Mouse (Mus musculus) G1E (cell line): ENCODE measurements at regions not wholly inside any gene's neighbourhood (a gene's known extent, or its start where the extent isn't known, plus 50 kb on each side); places are given as distances from the start of the nearest gene placed in this dataset.

ENCODE experiments used
- ATAC-seq: 2 replicates; pipeline ENCODE4 v1.8.0; 2016; ENCODE audit warnings: mild to moderate bottlenecking; ENCODE audit not compliant: insufficient number of reproducible peaks, poor library complexity, low FRiP score, severe bottlenecking; ENCODE audit errors: extremely low read depth
- DNase-seq: peaks from one replicate; pipeline ENCODE4 v3.0.0; 2012; ENCODE audit warnings: low spot score
- H3K27me3 ChIP-seq: 2 replicates; pipeline ENCODE4 v1.6.1; 2012; ENCODE audit warnings: mild to moderate bottlenecking, low read length, inconsistent platforms; ENCODE audit not compliant: insufficient read depth
- H3K36me3 ChIP-seq: replicated peaks from 2 replicates; pipeline ENCODE3; 2012; ENCODE audit warnings: mild to moderate bottlenecking, inconsistent platforms
- H3K4me1 ChIP-seq: 2 replicates; pipeline ENCODE4 v1.6.1; 2012; ENCODE audit warnings: low read depth, low read length, inconsistent platforms, mixed read lengths; ENCODE audit not compliant: insufficient read depth
- H3K4me3 ChIP-seq: 2 replicates; pipeline ENCODE4 v1.5.1; 2012; ENCODE audit warnings: low read depth, mild to moderate bottlenecking, inconsistent platforms, low read length, moderate library complexity, mixed read lengths
- H3K9me3 ChIP-seq: replicated peaks from 2 replicates; pipeline ENCODE4 v1.6.1; 2012; ENCODE audit warnings: inconsistent platforms
- CTCF ChIP-seq: IDR thresholded peaks from 2 replicates; pipeline ENCODE4 v1.5.1; 2012; ENCODE audit warnings: low read depth, low read length, inconsistent platforms, mixed read lengths
- GATA1 ChIP-seq: IDR thresholded peaks from 2 replicates; pipeline ENCODE4 v1.6.1; 2012; ENCODE audit warnings: borderline replicate concordance, low read length, inconsistent platforms, mixed read lengths
- GATA2 ChIP-seq: IDR thresholded peaks from 2 replicates; pipeline ENCODE4 v1.6.1; 2012; ENCODE audit warnings: low read depth, low read length, inconsistent platforms, borderline replicate concordance
- POLR2AphosphoS5 ChIP-seq: IDR thresholded peaks from 2 replicates; pipeline ENCODE4 v1.6.1; 2012; ENCODE audit warnings: low read depth, low read length, inconsistent platforms; ENCODE audit not compliant: insufficient replicate concordance
- TAL1 ChIP-seq: conservative IDR thresholded peaks from 2 replicates; pipeline ENCODE4 v1.6.1; 2012; ENCODE audit warnings: low read depth, low read length, inconsistent platforms, mixed read lengths

GRCm38 (mm10) chr10:31076948-31077347 lies 234.3 kb upstream of the Hey2 start:
- no peaks in the 10 kb centered on the region for H3K36me3 ChIP-seq
- H3K4me3 ChIP-seq: no peak overlapping the region
- ATAC-seq (no peak), DNase-seq (no peak)
- peaks cover 3% of the 10 kb centered on the region; the same call in 1 of the 2 replicates for H3K27me3 ChIP-seq
- no peaks in the 10 kb centered on the region for H3K9me3 ChIP-seq
- peaks cover 11% of the 10 kb centered on the region for H3K4me1 ChIP-seq
- no peak for TF ChIP-seq TAL1
- no peak for TF ChIP-seq GATA1
- TF ChIP-seq GATA2: no peak
- TF ChIP-seq CTCF: no peak
- no peak for TF ChIP-seq POLR2AphosphoS5

- ATAC-seq (no peak), DNase-seq (no peak)
- H3K9me3 ChIP-seq: no peaks in the 10 kb centered on the region
- TF ChIP-seq GATA1 (no peak), POLR2AphosphoS5 (no peak), GATA2 (no peak), TAL1 (no peak), CTCF (no peak)
- no peaks in the 10 kb centered on the region for H3K36me3 ChIP-seq
- H3K27me3 ChIP-seq: peaks cover 3% of the 10 kb centered on the region; the same call in 1 of the 2 replicates
- H3K4me3 ChIP-seq: no peak overlapping the region
- peaks cover 11% of the 10 kb centered on the region for H3K4me1 ChIP-seq
These were observed 233.8 kb upstream of the Hey2 start for GRCm38 (mm10) chr10:31076415-31076814.

GRCm38 (mm10) chr10:31074004-31074645 lies 231.5 kb upstream of the Hey2 start:
- ATAC-seq: no peak
- Histone ChIP-seq H3K4me3 (no peak overlapping the region), H3K36me3 (no peaks in the 10 kb centered on the region), H3K4me1 (peaks cover 16% of the 10 kb centered on the region), H3K27me3 (peaks cover 3% of the 10 kb centered on the region; the same call in 1 of the 2 replicates), H3K9me3 (no peaks in the 10 kb centered on the region)
- DNase-seq: no peak
- TF ChIP-seq TAL1 (no peak), POLR2AphosphoS5 (no peak), GATA1 (no peak)

- peaks cover 13% of the 10 kb centered on the region for H3K4me1 ChIP-seq
- DNase-seq (no peak), ATAC-seq (0 out of 2 replicates have a peak, but pooled peaks have one; percentile 4)
- H3K27me3 ChIP-seq: no peaks in the 10 kb centered on the region
- no peak overlapping the region for H3K4me3 ChIP-seq
- H3K9me3 ChIP-seq: no peaks in the 10 kb centered on the region
- TF ChIP-seq GATA2: no peak
- no peak for TF ChIP-seq GATA1
- TF ChIP-seq TAL1: 0 out of 2 replicates have a peak, but pooled peaks have one; percentile 13
- no peak for TF ChIP-seq POLR2AphosphoS5
- TF ChIP-seq CTCF: no peak
- no peaks in the 10 kb centered on the region for H3K36me3 ChIP-seq
These were observed 226.1 kb upstream of the Hey2 start for GRCm38 (mm10) chr10:31068668-31069223.

GRCm38 (mm10) chr10:31062732-31063131 lies 220.1 kb upstream of the Hey2 start:
- no peaks in the 10 kb centered on the region for H3K27me3 ChIP-seq
- DNase-seq: peak; percentile 20
- H3K4me3 ChIP-seq: no peak overlapping the region
- TF ChIP-seq GATA1 (no peak), POLR2AphosphoS5 (no peak), TAL1 (peak; percentile 48), CTCF (no peak), GATA2 (no peak)
- peaks cover 10% of the 10 kb centered on the region for H3K4me1 ChIP-seq
- H3K36me3 ChIP-seq: no peaks in the 10 kb centered on the region
- no peaks in the 10 kb centered on the region for H3K9me3 ChIP-seq
- ATAC-seq: peak; percentile 34; the same call in 1 of the 2 replicates

GRCm38 (mm10) chr10:31053260-31053659 lies 210.7 kb upstream of the Hey2 start:
- TF ChIP-seq POLR2AphosphoS5 (no peak), GATA2 (no peak), GATA1 (no peak), CTCF (no peak), TAL1 (no peak)
- peaks cover 9% of the 10 kb centered on the region for H3K4me1 ChIP-seq
- H3K27me3 ChIP-seq: no peaks in the 10 kb centered on the region
- DNase-seq (no peak), ATAC-seq (no peak)
- H3K36me3 ChIP-seq: no peaks in the 10 kb centered on the region
- no peak overlapping the region; the same call in 1 of the 2 replicates for H3K4me3 ChIP-seq
- no peaks in the 10 kb centered on the region for H3K9me3 ChIP-seq

GRCm38 (mm10) chr10:31051222-31051621 lies 208.6 kb upstream of the Hey2 start:
- no peak overlapping the region for H3K4me3 ChIP-seq
- no peaks in the 10 kb centered on the region for H3K27me3 ChIP-seq
- no peak for DNase-seq
- H3K4me1 ChIP-seq: peaks cover 9% of the 10 kb centered on the region
- no peaks in the 10 kb centered on the region for H3K36me3 ChIP-seq
- no peak for ATAC-seq
- TF ChIP-seq POLR2AphosphoS5: no peak
- TF ChIP-seq TAL1: no peak
- TF ChIP-seq GATA1: no peak
- no peak for TF ChIP-seq CTCF
- no peak for TF ChIP-seq GATA2
- H3K9me3 ChIP-seq: no peaks in the 10 kb centered on the region
